Mouse (Mus musculus): ENCODE results near the gene Stt3b.

GRCm38 (mm10) chr9:115261896-115262295 lies 48.3 kb downstream of the Stt3b start:
- TF ChIP-seq CTCF (IDR thresholded peaks at IDR 0.05; ENCODE audit: low read depth) (no peak), EP300 (IDR thresholded peaks at IDR 0.05; ENCODE audit: low read depth) (no peak)
